Mouse (Mus musculus) right cerebral cortex, postnatal 14 days (tissue): ENCODE data around the gene Tdrd1.

Experiments
- DNase-seq: peaks from one replicate; pipeline ENCODE4 v3.0.0; 2022

Tdrd1 gene

DNA sequence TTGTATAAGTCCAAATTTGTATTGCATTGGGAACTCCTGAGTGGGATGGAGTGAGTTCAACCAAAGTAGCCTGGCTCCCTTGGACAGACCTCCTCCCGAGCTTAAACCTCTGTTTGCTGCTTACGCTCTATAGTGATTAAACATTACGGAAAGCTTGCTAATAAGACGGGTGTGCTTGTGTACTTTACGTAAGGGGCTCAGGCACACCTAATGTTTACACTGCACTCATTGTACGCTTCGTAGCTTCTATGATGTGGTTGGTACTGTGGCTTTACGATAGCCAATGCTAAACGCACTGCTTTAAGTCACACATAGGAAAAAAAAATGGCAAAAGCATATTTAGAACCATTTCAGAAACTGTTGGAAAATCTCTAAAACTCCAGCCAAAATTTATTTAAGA, 3.3 kb downstream of the Tdrd1 start:
- no peak for DNase-seq

DNA sequence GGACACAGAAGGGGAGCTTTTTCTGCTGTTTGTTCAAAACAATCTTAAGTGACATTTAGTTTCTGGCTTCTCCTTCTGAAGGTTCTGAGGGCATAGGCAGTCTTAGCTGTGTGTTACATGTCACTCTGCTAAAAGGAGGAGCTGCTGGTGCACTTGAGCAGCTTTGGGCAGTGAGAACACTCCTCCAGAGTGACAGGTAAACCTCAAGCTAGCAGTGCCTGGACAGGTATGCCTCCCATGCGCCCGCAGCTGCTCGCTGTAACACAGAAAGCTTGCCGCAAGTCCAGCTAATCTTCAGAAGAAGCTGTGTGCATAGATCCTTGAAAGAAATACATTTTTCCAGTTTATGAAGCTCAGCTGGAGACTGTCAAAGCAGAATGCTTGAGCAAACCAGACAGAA, 4.2 kb downstream of the Tdrd1 start:
- no peak for DNase-seq

GRCm38 (mm10) chr19:56835340-56835739, 9.3 kb downstream of the Tdrd1 start:
- peak; percentile 21 for DNase-seq

DNA sequence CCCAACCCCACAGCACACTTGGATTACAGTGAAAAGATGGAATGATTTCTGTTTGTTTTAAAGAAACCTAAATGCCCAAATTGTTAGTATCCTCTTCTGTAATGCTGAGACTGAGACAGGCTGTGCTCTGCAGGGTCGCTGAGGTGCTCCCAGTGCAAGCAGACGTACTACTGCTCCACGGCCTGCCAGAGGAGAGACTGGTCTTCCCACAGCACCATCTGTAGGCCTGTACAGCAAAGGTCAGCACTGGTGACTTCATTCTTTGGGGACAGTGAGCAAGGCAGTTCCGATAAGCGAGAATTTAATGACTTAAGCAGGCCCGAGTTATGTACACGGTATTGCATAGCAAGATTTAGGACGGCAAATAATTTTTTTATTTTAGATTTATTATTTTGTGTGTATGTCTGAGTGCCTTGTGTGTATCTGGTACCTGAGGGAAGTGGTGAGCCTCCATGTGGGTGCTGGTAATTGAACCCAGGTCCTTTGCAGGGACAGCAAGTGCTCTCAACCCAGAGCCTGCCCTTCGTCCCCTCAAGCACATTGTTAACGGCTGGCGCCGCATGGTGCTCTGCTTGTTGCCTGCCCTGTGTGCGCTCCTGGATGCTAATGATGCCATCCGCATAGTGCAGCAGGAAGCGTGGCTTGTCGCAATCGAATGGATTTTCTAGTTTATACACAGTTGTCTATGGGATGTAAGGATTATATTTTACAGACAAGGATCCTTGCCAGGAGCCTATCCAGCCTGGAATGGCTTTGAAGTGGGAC, 13.1 kb downstream of the Tdrd1 start:
- no peak for DNase-seq

DNA sequence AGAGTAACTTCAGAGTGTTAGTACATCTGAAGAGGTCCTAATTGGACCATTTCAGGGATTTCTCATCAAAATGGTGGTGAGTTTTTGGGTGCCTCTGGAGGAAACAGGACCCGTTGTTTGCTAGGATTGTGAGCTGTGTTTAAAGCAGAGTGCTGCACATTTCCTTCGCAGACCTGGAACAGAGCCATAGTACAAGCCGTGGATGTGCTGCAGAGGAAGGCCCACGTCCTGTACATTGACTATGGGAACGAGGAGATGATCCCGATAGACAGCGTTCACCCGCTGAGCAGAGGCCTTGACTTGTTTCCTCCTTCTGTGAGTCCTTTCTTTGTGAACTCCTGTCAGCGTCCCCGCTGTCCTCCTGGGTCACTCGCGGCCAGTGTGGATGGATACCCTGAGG, 17.0 kb downstream of the Tdrd1 start:
- DNase-seq: no peak

GRCm38 (mm10) chr19:56852590-56852989, 26.6 kb downstream of the Tdrd1 start:
- no peak for DNase-seq

- no peak for DNase-seq
Observed at GRCm38 (mm10) chr19:56856455-56856854, 30.4 kb downstream of the Tdrd1 start.

- DNase-seq: no peak
Observed at GRCm38 (mm10) chr19:56867701-56868100, 41.7 kb downstream of the Tdrd1 start.

DNA sequence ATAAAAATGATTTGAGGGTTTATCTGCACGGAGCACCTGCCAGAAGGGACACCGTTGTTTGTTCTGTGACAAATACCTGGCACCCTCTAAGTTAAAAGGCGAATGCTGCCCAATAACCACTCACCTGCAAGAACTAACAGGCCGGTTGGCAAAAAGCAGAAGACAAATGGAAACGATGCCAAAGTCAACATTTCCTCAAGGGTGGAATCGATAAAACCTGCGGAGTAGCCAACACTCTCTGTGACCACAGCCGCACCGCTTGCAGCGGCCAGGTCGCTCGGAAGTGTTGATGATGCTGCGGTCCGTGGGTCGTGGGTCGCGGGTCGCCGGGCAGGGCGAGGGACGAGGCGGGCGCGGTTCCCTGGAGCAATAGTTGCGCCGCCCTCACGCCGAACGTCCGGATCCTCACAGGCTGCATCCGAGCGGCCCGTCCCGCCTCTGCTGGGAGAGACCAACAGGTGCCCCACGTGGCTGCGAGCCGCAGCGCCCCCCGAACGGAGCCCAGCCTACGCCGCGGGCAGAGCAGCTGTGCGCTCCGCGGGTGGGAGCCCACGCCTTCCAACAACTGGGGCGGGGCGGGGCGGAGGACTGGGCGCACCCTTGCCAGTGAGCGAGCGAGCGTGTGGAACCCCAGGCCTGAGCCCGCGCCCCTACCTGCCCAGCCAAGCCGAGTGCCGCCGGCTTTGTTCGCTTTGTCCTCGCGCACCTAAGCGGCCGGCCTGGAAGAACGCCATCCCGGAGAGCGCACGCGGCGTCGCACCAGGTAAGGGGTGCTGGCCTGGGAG, 48.0 kb downstream of the Tdrd1 start, which contains the start of gene Vwa2:
TSS of gene Vwa2 (plus strand) at position 434 of the 785 bp plus-strand sequence.
- peak; percentile 19 for DNase-seq

GRCm38 (mm10) chr19:56874601-56875315, 48.7 kb downstream of the Tdrd1 start:
- DNase-seq: no peak

- no peak for DNase-seq
Observed at GRCm38 (mm10) chr19:56877364-56877763, 51.4 kb downstream of the Tdrd1 start.

DNA sequence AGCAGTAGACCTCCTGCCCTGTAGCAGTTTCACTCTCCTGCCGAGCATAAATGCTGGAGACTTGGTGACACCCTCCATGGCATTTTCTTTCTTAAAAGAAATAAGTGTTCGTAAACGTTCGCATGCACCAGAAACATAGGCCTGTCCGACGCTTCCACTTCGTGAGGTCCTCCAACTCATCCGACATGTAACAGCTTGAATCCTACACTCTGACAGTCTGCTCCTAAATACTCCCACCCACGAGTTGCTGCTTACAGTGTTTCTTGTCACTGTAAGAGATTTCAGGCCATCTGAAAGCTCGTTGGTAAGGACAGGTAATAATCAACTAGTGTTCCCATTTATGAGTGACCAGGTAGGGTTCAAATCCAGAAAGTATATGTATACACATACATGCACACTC, 61.9 kb downstream of the Tdrd1 start:
- no peak for DNase-seq

DNA sequence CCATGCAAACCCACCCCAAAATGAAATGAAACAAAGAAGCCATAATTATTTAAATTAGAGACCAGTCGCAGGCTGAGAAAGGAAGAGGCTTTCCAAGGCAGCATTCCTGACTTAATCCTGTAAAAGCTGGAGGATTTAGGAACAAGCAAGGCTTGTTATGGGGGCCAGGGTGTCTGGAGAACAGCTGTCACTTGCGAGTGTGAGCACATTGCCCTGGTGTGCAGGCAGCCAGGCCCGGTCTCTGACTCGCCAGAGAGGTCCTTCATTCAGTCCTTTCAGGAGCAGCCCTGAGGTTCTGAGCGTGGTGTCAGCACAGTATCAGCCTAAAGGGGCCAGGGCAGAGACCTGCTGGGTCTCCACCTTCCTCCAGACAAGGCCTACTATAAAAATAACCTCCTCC, 62.6 kb downstream of the Tdrd1 start:
- no peak for DNase-seq

DNA sequence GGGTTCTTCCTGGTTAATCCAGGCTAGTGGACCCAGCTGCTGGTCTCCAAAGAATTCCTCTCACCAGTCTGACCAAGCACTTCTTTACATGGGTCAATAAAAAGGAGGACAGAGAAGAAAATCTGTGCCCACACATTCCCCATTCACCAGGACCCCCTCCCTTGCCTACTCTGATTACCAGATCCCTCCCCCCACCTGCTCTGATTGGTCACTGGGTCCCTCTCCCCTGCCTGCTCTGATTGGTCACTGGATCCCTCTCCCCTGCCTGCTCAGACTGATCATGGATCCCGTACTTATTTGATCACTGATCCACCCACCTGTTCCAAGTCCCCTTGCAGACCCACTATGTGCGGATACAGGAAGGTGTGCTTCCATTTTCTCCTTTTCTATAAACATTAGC, 65.4 kb downstream of the Tdrd1 start:
- DNase-seq: no peak

DNA sequence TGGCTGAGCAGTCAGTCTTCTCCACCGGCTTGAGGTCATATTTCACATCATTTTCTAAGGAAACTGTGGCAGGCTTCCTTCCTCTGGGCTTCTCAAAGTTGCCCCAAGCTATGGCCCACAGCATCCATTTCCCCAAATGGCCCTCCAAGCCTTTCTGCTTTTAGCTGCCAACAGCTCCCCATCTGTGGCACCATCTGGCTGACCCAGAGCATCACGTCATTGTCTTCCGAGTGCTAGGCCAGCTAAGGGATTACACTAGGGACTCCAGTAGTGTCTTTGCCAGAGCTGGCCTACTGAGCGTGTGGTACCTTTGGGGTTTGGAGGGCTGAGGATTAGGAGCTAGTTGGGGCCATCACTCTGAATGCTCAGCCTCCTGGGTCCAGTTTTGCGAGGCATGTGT, 66.6 kb downstream of the Tdrd1 start:
- DNase-seq: no peak

- no peak for DNase-seq
Observed at GRCm38 (mm10) chr19:56893326-56893725, 67.3 kb downstream of the Tdrd1 start.

- no peak for DNase-seq
Observed at GRCm38 (mm10) chr19:56897654-56898053, 71.6 kb downstream of the Tdrd1 start.

DNA sequence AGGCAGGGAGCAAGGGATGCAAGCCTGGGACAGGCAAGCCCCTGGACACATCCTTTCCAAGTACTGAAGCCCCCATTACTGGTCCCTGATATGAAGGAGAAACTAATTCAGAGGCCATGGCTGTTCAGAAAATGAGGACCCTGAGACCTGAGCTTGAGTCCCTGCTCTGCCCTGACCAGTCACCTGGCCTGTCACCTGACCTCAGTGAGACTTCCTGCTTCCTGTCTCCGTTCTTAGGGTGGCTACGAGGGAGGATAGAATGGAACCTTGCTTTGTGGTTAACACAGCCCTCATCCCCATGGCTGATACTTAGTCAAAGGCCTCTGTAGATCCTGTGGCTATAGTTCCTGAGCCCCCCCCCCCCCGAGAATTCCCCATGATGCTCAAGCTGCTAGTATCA, 78.1 kb downstream of the Tdrd1 start:
- DNase-seq: no peak

DNA sequence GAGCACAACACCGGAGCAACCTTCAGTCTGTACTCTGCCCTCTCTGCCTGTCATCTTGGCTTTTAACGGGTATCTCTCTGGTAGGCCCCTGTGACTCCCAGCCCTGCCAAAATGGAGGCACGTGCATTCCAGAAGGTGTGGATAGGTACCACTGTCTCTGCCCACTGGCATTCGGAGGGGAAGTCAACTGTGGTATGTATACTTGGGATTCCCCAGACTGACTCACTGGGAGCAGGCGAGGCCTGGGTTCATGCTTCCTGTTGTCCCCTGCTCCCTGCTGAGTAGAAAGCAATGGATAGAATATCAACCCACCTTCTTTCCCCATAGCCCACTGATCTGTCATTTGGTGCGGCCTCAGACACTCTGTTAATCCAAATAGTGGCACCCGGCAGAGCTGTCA, 79.4 kb downstream of the Tdrd1 start:
- no peak for DNase-seq

DNA sequence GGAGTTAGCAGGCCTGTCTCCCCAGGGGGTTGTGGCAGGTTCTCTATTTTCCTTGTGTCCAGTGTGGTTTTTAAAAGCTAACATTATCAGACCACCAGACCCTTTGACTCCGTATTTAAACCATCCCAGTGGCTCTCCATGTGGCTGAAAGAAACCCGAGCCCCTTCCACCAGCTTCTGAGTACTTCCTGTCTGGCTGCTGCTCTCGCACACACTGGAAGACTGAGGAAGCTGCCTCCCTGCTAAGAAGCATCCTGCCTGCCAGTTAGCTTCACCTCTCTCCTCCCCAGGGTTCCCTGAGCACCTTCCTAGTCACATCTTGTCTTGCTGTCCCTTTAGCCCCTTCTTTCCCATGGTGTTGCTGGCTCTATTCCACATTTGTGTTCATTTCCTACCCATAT, 81.8 kb downstream of the Tdrd1 start:
- DNase-seq: no peak

GRCm38 (mm10) chr19:56908472-56909270, 82.7 kb downstream of the Tdrd1 start:
- DNase-seq: peak; percentile 38

DNA sequence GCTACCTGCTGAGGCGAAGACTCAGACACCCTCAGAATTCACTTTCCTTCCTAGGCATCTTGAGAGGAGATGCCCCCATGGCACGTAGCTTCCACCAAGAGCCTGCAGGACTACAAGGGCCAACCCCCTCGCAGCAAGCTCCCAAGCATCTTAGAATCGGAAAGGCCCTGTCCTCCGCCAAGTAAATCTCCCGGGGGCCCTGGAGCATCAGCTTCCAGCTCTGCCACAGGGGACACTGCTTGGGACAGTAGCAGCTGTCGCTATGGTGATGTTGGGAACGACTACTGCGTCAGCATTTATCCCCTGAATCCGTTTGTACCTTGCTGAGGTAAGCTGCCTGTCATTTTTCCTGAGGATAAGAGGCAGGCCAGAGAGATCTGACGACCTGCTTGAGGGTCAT, 84.6 kb downstream of the Tdrd1 start:
- DNase-seq: no peak

GRCm38 (mm10) chr19:56913761-56914160, 87.8 kb downstream of the Tdrd1 start:
- no peak for DNase-seq
